In genomic region chr8:92613486-92613885, GRCm38 (mm10) we compare ENCODE assay signal across 8 mouse cellular contexts.
A peak's percentile ranks its signal among the peaks of the same experiment; 100 is the strongest.
DNase-seq lines count a peak whose midpoint lies in the region; ATAC-seq and TF ChIP-seq lines count a peak whose summit lies in the region.

No protein-coding gene starts in this region.

- no peak overlapping the region for H3K9ac ChIP-seq in heart, postnatal 0 days (replicated peaks; ENCODE audit: low read depth, low read length)
- H3K9ac ChIP-seq in heart, embryonic 12.5 days, result no peak overlapping the region
- H3K9ac ChIP-seq in limb, embryonic 11.5 days (ENCODE audit: low read length), result no peak overlapping the region

- H3K4me1 ChIP-seq in heart, postnatal 0 days (ENCODE audit: control insufficient read depth, insufficient read depth), result no peaks in the 10 kb centered on the region
- peaks cover 13% of the 10 kb centered on the region; the same call in 1 of the 2 replicates for H3K4me1 ChIP-seq in heart, embryonic 12.5 days (replicated peaks)
- H3K4me1 ChIP-seq in testis, adult 2 months (ENCODE audit: control insufficient read depth, insufficient read depth, low read length), result no peaks in the 10 kb centered on the region
- no peaks in the 10 kb centered on the region for H3K4me1 ChIP-seq in limb, embryonic 11.5 days (ENCODE audit: control insufficient read depth, insufficient read depth, low read length)

- DNase-seq in heart, postnatal 0 days (ENCODE audit: low spot score), result no peak
- no peak for DNase-seq in testis, postnatal 14 days (ENCODE audit: low spot score)
- peak; percentile 61 for DNase-seq in limb, embryonic 11.5 days (ENCODE audit: low spot score)
- DNase-seq in thymus, postnatal 4 days, result peak; percentile 64
- DNase-seq in MN1 (ENCODE audit: low spot score), result no peak
- DNase-seq in layer of hippocampus, postnatal 25 days (ENCODE audit: extremely low spot score in 1 of 2, low spot score in 1 of 2), result no peak

- H3K9me3 ChIP-seq in heart, postnatal 0 days (replicated peaks; ENCODE audit: control insufficient read depth, low read length), result no peaks in the 10 kb centered on the region
- no peaks in the 10 kb centered on the region; the same call in 1 of the 2 replicates for H3K9me3 ChIP-seq in heart, embryonic 12.5 days (replicated peaks)
- no peaks in the 10 kb centered on the region for H3K9me3 ChIP-seq in limb, embryonic 11.5 days (ENCODE audit: control insufficient read depth, low read length)

- ATAC-seq in heart, postnatal 0 days (ENCODE audit: insufficient read depth, low read depth), result no peak
- no peak for ATAC-seq in heart, embryonic 12.5 days (ENCODE audit: insufficient number of reproducible peaks, low FRiP score)
- ATAC-seq in limb, embryonic 11.5 days (ENCODE audit: insufficient number of reproducible peaks, low FRiP score, low TSS enrichment, low read depth), result no peak

- no peak overlapping the region for H3K4me2 ChIP-seq in heart, postnatal 0 days (ENCODE audit: low read depth, low read length)
- no peak overlapping the region for H3K4me2 ChIP-seq in heart, embryonic 12.5 days
- no peak overlapping the region for H3K4me2 ChIP-seq in limb, embryonic 11.5 days (ENCODE audit: low read depth, severe bottlenecking)

- 41% methylated on average over 4 of the region's 4 CpGs for WGBS in heart, postnatal 0 days
- 42% methylated on average over 4 of the region's 4 CpGs for WGBS in heart, embryonic 12.5 days
- 26% methylated on average over 4 of the region's 4 CpGs for WGBS in limb, embryonic 11.5 days

- no peaks in the 10 kb centered on the region for H3K27me3 ChIP-seq in heart, postnatal 0 days (ENCODE audit: control insufficient read depth, insufficient read depth, low read length)
- peaks cover 11% of the 10 kb centered on the region; the same call in 1 of the 2 replicates for H3K27me3 ChIP-seq in heart, embryonic 12.5 days (replicated peaks)
- no peaks in the 10 kb centered on the region for H3K27me3 ChIP-seq in testis, adult 2 months (ENCODE audit: control insufficient read depth, insufficient read depth, low read length)
- no peaks in the 10 kb centered on the region for H3K27me3 ChIP-seq in limb, embryonic 11.5 days (ENCODE audit: control insufficient read depth, insufficient read depth, low read length)

- no peak overlapping the region for H3K27ac ChIP-seq in heart, postnatal 0 days (ENCODE audit: low read depth)
- no peak overlapping the region for H3K27ac ChIP-seq in heart, embryonic 12.5 days (ENCODE audit: poor library complexity, severe bottlenecking)
- no peak overlapping the region for H3K27ac ChIP-seq in testis, adult 2 months (ENCODE audit: control insufficient read depth, insufficient read depth, low read depth, low read length)
- H3K27ac ChIP-seq in limb, embryonic 11.5 days (replicated peaks; ENCODE audit: low read depth, low read length), result no peak overlapping the region

- H3K4me3 ChIP-seq in heart, postnatal 0 days (ENCODE audit: low read depth, low read length), result no peak overlapping the region
- H3K4me3 ChIP-seq in heart, embryonic 12.5 days, result no peak overlapping the region
- no peak overlapping the region for H3K4me3 ChIP-seq in testis, adult 2 months (ENCODE audit: control insufficient read depth, low read depth, low read length)
- H3K4me3 ChIP-seq in limb, embryonic 11.5 days (ENCODE audit: low read depth, low read length), result no peak overlapping the region

- peak; percentile 43 for TF ChIP-seq CTCF in heart, postnatal 0 days (IDR thresholded peaks at IDR 0.05; ENCODE audit: low read depth)
- peak; percentile 51; the same call in 1 of the 2 replicates for TF ChIP-seq CTCF in testis, adult 2 months (IDR thresholded peaks at IDR 0.05; ENCODE audit: control insufficient read depth, insufficient read depth, insufficient replicate concordance, low read depth, low read length)

- TF ChIP-seq EP300 in heart, postnatal 0 days (IDR thresholded peaks at IDR 0.05; ENCODE audit: low read depth), result no peak

- H3K36me3 ChIP-seq in heart, postnatal 0 days (replicated peaks; ENCODE audit: control insufficient read depth, insufficient read depth, low read length), result no peaks in the 10 kb centered on the region
- H3K36me3 ChIP-seq in heart, embryonic 12.5 days, result no peaks in the 10 kb centered on the region
- no peaks in the 10 kb centered on the region for H3K36me3 ChIP-seq in testis, adult 2 months (ENCODE audit: control insufficient read depth, insufficient read depth, low read length)
- H3K36me3 ChIP-seq in limb, embryonic 11.5 days (ENCODE audit: control insufficient read depth, insufficient read depth, low read length), result no peaks in the 10 kb centered on the region

- TF ChIP-seq POLR2A in testis, adult 2 months (IDR thresholded peaks at IDR 0.05; ENCODE audit: control insufficient read depth, low read depth, low read length), result no peak

Comparison
In these comparisons a context has a peak if more than half of its experiments do, and no peak if none do; other contexts are left out.
1. DNase-seq: peak in limb, embryonic 11.5 days (single experiment) and thymus, postnatal 4 days (single experiment); none in heart, postnatal 0 days (single experiment), testis, postnatal 14 days (single experiment), MN1 (single experiment) and layer of hippocampus, postnatal 25 days (0 of 2).